ENCODE assay signal across 15 mouse cellular contexts in genomic region chr8:122309272-122309671, GRCm38 (mm10). TPM values are rescaled to one million over a fixed set of nuclear protein-coding genes. Genes with fewer than 3 reads are reported as not detected.
DNase-seq lines count a peak whose midpoint lies in the region; ATAC-seq lines count a peak whose summit lies in the region.
"Had no signal": no experiment of that assay in that cellular context is flagged by ENCODE, and none has a peak within 500 bp of the region (broad histone marks: within the 10 kb centered on the region; RNA-seq: fewer than 3 reads in every experiment).

No protein-coding gene starts in this region.

- H3K36me3 ChIP-seq in heart, embryonic 11.5 days (ENCODE audit: control insufficient read depth, insufficient read depth, low read length): peaks cover 11% of the 10 kb centered on the region
- H3K36me3 ChIP-seq in midbrain, embryonic 13.5 days: no peaks in the 10 kb centered on the region
- H3K36me3 ChIP-seq in midbrain, embryonic 15.5 days (replicated peaks): no peaks in the 10 kb centered on the region
- H3K36me3 ChIP-seq: limb, embryonic 12.5 days had no signal

- H3K9me3 ChIP-seq in heart, embryonic 11.5 days (replicated peaks; ENCODE audit: control insufficient read depth, low read length): no peaks in the 10 kb centered on the region
- H3K9me3 ChIP-seq in midbrain, embryonic 13.5 days: no peaks in the 10 kb centered on the region
- no peaks in the 10 kb centered on the region for H3K9me3 ChIP-seq in midbrain, embryonic 15.5 days
- H3K9me3 ChIP-seq: limb, embryonic 12.5 days had no signal

- no peak overlapping the region for H3K4me3 ChIP-seq in heart, embryonic 11.5 days (ENCODE audit: low read depth, low read length)
- H3K4me3 ChIP-seq in midbrain, embryonic 13.5 days (replicated peaks): no peak overlapping the region
- no peak overlapping the region for H3K4me3 ChIP-seq in midbrain, embryonic 15.5 days
- H3K4me3 ChIP-seq: limb, embryonic 12.5 days had no signal

- H3K27me3 ChIP-seq in heart, embryonic 11.5 days (ENCODE audit: control insufficient read depth, insufficient read depth, low read length): no peaks in the 10 kb centered on the region
- no peaks in the 10 kb centered on the region for H3K27me3 ChIP-seq in midbrain, embryonic 13.5 days
- no peaks in the 10 kb centered on the region for H3K27me3 ChIP-seq in midbrain, embryonic 15.5 days (replicated peaks)
- H3K27me3 ChIP-seq: limb, embryonic 12.5 days had no signal

- DNase-seq in heart, postnatal 4 days: no peak
- peak; percentile 96 for DNase-seq in liver
- DNase-seq in spleen, postnatal 14 days (ENCODE audit: low spot score in 2 of 2): peak; percentile 66 to 74
- no peak for DNase-seq in left cerebral cortex, postnatal 25 days (ENCODE audit: low spot score in 2 of 2)
- DNase-seq in cerebellum, adult 11 months: no peak
- DNase-seq: adrenal gland, postnatal 14 days; cerebellum, postnatal 14 days; kidney, postnatal 36 days had no signal

- peak; percentile 77 for ATAC-seq in heart, embryonic 11.5 days (replicated peaks; ENCODE audit: insufficient number of reproducible peaks, low FRiP score, low TSS enrichment)
- no peak for ATAC-seq in midbrain, embryonic 13.5 days
- no peak for ATAC-seq in midbrain, embryonic 15.5 days (replicated peaks)
- ATAC-seq: hindbrain, postnatal 0 days had no signal

- 10% methylated on average over 12 of the region's 12 CpGs for WGBS in heart, embryonic 11.5 days (ENCODE audit: insufficient replicate concordance)
- WGBS in midbrain, embryonic 13.5 days: 75% methylated on average over 12 of the region's 12 CpGs
- WGBS in midbrain, embryonic 15.5 days: 70% methylated on average over 12 of the region's 12 CpGs

- H3K27ac ChIP-seq in heart, embryonic 11.5 days (ENCODE audit: low read depth, low read length): peak overlapping the region; percentile 86
- peak overlapping the region; percentile 10; the same call in 1 of the 2 replicates for H3K27ac ChIP-seq in midbrain, embryonic 13.5 days
- H3K27ac ChIP-seq in midbrain, embryonic 15.5 days: no peak overlapping the region
- H3K27ac ChIP-seq: hindbrain, postnatal 0 days; limb, embryonic 12.5 days had no signal

- peaks cover 96% of the 10 kb centered on the region for H3K4me1 ChIP-seq in heart, embryonic 11.5 days (ENCODE audit: control insufficient read depth, insufficient read depth, low read length)
- H3K4me1 ChIP-seq in midbrain, embryonic 13.5 days (replicated peaks): peaks cover 23% of the 10 kb centered on the region
- H3K4me1 ChIP-seq in midbrain, embryonic 15.5 days: peaks cover 9% of the 10 kb centered on the region

- intact Hi-C loops in left cerebral cortex, postnatal 25 days (cut with DNase I): no loop called here

- H3K4me2 ChIP-seq in heart, embryonic 11.5 days: peak overlapping the region; percentile 4
- no peak overlapping the region for H3K4me2 ChIP-seq in midbrain, embryonic 13.5 days (replicated peaks)
- H3K4me2 ChIP-seq in midbrain, embryonic 15.5 days: no peak overlapping the region
- H3K4me2 ChIP-seq: limb, embryonic 12.5 days; midbrain, embryonic 11.5 days had no signal

- peak overlapping the region; percentile 40 for H3K9ac ChIP-seq in heart, embryonic 11.5 days (ENCODE audit: low read depth, low read length)
- no peak overlapping the region for H3K9ac ChIP-seq in midbrain, embryonic 13.5 days (replicated peaks)
- no peak overlapping the region for H3K9ac ChIP-seq in midbrain, embryonic 15.5 days
- H3K9ac ChIP-seq: limb, embryonic 12.5 days had no signal

RNA-seq across cellular contexts. Expression of gene Zfpm1, which starts 27.3 kb away (rescaled TPM):
- polyA plus RNA-seq in heart, embryonic 11.5 days (2014; fragmentation: Nextera tagmentation; extraction: Ambion mirVana): 6.9 and 7.9 TPM in 2 replicates
- total RNA-seq in heart, postnatal 4 days (2021): 10 to 100 TPM; 45.7 to 47.0 TPM
- polyA plus RNA-seq in midbrain, embryonic 13.5 days (2015; fragmentation: Nextera tagmentation; extraction: Ambion mirVana): 1.5 and 2.1 TPM in 2 replicates
- 1.5 and 1.8 TPM in 2 replicates for polyA plus RNA-seq in midbrain, embryonic 15.5 days (2015; fragmentation: Nextera tagmentation; extraction: Ambion mirVana)
- 10 to 100 TPM; 36.9 to 39.3 TPM for total RNA-seq in left cerebral cortex, postnatal 25 days (2021)

RNA-seq across cellular contexts. Expression of gene Trhr2, which starts 51.3 kb away (rescaled TPM):
- polyA plus RNA-seq in heart, embryonic 11.5 days (2014; fragmentation: Nextera tagmentation; extraction: Ambion mirVana): not detected in 2 replicates
- total RNA-seq in heart, postnatal 4 days (2021): not detected
- polyA plus RNA-seq in midbrain, embryonic 13.5 days (2015; fragmentation: Nextera tagmentation; extraction: Ambion mirVana): not detected in 2 replicates
- polyA plus RNA-seq in midbrain, embryonic 15.5 days (2015; fragmentation: Nextera tagmentation; extraction: Ambion mirVana): not detected in 2 replicates
- total RNA-seq in left cerebral cortex, postnatal 25 days (2021): 1 to 10 TPM; 7.0 to 7.2 TPM
- total RNA-seq: adrenal gland, postnatal 14 days; gastrocnemius, adult 18-20 months had no signal
- polyA plus RNA-seq: limb, embryonic 12.5 days; midbrain, embryonic 11.5 days had no signal

Comparison
In these comparisons a context has a peak if more than half of its experiments do, and no peak if none do; other contexts are left out.
1. DNase-seq: peak in liver (single experiment) and spleen, postnatal 14 days (2 of 2); none in heart, postnatal 4 days (single experiment), left cerebral cortex, postnatal 25 days (0 of 2) and cerebellum, adult 11 months (single experiment).